Mouse (Mus musculus) kidney, postnatal 0 days (tissue): ENCODE measurements around the gene Meig1. TPM values are rescaled to one million over a fixed set of nuclear protein-coding genes. Genes with fewer than 3 reads are reported as not detected.

Experiments
- ATAC-seq: fragments of 200-750 bp; cut with Nextera tagmentation; replicated peaks from 2 replicates; pipeline ENCODE4 v1.8.0; 2017; ENCODE audit warnings: low read depth, moderate number of reproducible peaks, moderate TSS enrichment, moderate library complexity; ENCODE audit not compliant: low FRiP score
- DNase-seq: peaks from one replicate; pipeline ENCODE4 v3.0.0-alpha.2; 2016; ENCODE audit warnings: low spot score
- H3K27ac ChIP-seq: fragments of 300-500 bp; sonication (generic); 2 replicates; pipeline ENCODE4 v1.5.1; 2014; ENCODE audit warnings: mild to moderate bottlenecking
- H3K27me3 ChIP-seq: fragments of 300-500 bp; sonication (generic); 2 replicates; pipeline ENCODE4 v1.6.1; 2014; ENCODE audit warnings: low read length, mixed read lengths; ENCODE audit not compliant: insufficient read depth
- H3K36me3 ChIP-seq: fragments of 300-500 bp; sonication (generic); 2 replicates; pipeline ENCODE4 v1.6.1; 2014; ENCODE audit warnings: low read length, mixed read lengths; ENCODE audit not compliant: insufficient read depth
- H3K4me1 ChIP-seq: fragments of 300-500 bp; sonication (generic); replicated peaks from 2 replicates; pipeline ENCODE4 v1.6.1; 2014; ENCODE audit warnings: antibody characterized with exemption, low read length, mixed read lengths; ENCODE audit not compliant: insufficient read depth
- H3K4me2 ChIP-seq: fragments of 300-500 bp; sonication (generic); 2 replicates; pipeline ENCODE4 v1.6.1; 2014; ENCODE audit warnings: mild to moderate bottlenecking, low read length, moderate library complexity, mixed read lengths
- H3K4me3 ChIP-seq: fragments of 300-500 bp; sonication (generic); replicated peaks from 2 replicates; pipeline ENCODE4 v1.5.1; 2014; ENCODE audit warnings: low read depth, low read length
- H3K9ac ChIP-seq: fragments of 300-500 bp; sonication (generic); 2 replicates; pipeline ENCODE4 v1.6.1; 2014; ENCODE audit warnings: low read depth, low read length
- H3K9me3 ChIP-seq: fragments of 300-500 bp; sonication (generic); replicated peaks from 2 replicates; pipeline ENCODE4 v1.6.1; 2016; ENCODE audit warnings: low read length, inconsistent platforms, mixed read lengths
- CTCF ChIP-seq: IDR thresholded peaks from 2 replicates; pipeline ENCODE4 v1.5.1; 2016; ENCODE audit warnings: antibody characterized with exemption, low read depth, mild to moderate bottlenecking, moderate library complexity
- WGBS: fragments of 180-500 bp; shearing (Covaris S2); extraction: QIAGEN DNeasy Blood & Tissue Kit; methylation state at CpG from one replicate; pipeline ENCODE4 v1.1.7; 2014; 5-methylcytosine and 5-hydroxymethylcytosine counted together
- polyA plus RNA-seq: library from polyadenylated mRNA; unstranded; fragments of >200 nt; fragmentation: Nextera tagmentation; extraction: Ambion mirVana; gene quantifications from 2 replicates; pipeline ENCODE4 v1.2.1, GENCODE M21; 2015

Meig1 gene
- polyA plus RNA-seq, 1 experiment from 2014 or later: 0.33 TPM

DNA sequence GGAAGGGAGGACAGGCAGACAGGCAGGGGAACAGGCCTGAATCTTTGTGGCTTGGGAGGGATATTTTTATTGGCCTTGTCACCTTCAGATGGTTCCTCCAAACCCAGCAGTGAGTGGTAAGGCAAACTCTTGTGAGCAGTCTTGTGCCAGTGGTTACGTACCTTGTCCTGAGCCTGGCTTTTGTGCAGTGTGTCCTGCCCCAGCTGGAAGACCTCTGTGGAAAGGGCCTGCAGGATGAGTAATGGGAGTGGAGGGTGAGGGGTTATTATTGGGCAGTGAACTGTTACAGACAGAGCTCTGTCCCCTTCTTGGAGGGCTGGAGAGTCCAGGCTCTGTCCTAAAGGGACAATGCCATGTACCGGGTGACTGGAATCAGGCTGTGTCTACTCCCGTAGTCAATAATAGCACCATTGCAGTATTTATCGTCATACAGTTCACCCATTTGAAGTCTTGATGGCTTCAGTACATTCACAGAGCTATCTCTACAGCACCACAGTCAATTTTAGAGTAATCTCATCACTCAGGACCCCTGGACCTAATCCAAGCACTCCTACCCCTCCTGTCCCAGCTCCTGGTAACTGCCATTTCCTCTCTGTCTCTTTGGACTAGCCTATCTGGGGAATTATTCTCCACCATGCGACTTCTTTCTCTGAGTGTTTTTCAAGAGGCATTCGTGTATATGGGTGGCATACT lies 13.1 kb upstream of the Meig1 start:
- no peaks in the 10 kb centered on the region for H3K4me1 ChIP-seq
- TF ChIP-seq CTCF: no peak
- no peak overlapping the region for H3K4me3 ChIP-seq
- no peak overlapping the region for H3K9ac ChIP-seq
- no peak for DNase-seq
- no peaks in the 10 kb centered on the region for H3K27me3 ChIP-seq
- peak; percentile 40; the same call in 1 of the 2 replicates for ATAC-seq
- H3K27ac ChIP-seq: no peak overlapping the region
- 65% methylated on average over 6 of the region's 6 CpGs for WGBS
- 0 out of 2 replicates have a peak, but pooled peaks cover 3% of the 10 kb centered on the region for H3K36me3 ChIP-seq
- no peaks in the 10 kb centered on the region for H3K9me3 ChIP-seq
- H3K4me2 ChIP-seq: no peak overlapping the region

DNA sequence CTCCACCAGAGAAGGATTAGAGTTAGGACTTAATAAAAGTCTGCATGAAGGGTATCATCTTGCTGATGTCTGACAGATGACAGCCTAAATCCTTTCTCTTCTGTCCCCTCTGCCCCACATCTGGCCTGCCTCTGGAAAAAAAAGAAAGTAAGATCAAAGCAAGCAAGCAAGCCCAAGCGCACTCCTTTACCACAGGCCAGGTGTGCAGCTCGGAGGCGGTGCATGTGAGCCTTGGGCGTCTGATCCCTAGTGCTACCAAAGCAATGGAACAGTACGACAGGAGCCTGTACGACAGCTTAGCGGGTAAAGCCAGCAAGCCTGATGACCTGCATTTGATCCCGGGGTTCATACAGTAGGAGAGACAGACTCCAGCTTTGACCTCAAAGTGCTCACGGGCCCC lies 8.5 kb upstream of the Meig1 start:
- DNase-seq (no peak), ATAC-seq (no peak)
- Histone ChIP-seq H3K36me3 (no peaks in the 10 kb centered on the region), H3K9ac (no peak overlapping the region), H3K4me1 (no peaks in the 10 kb centered on the region), H3K9me3 (no peaks in the 10 kb centered on the region), H3K27me3 (no peaks in the 10 kb centered on the region), H3K27ac (no peak overlapping the region), H3K4me3 (no peak overlapping the region), H3K4me2 (no peak overlapping the region)
- 70% methylated on average over 9 of the region's 9 CpGs for WGBS
- no peak for TF ChIP-seq CTCF

DNA sequence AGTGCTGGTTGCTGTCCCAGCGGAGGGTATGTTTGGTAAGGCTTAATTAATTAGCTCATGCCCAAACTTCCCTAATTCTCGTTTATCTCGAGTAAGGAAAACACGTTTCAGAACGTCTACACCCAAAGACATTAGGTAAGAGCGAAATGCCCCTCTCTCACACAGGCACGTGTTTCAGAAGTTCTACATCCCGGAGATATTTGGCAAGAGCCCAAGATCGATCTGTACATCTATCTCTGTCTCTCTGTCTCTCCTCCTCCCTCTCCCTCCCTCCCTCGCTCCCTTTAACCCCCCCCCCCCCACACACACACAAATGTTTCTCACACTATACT lies 2.1 kb upstream of the Meig1 start:
- ATAC-seq (no peak), DNase-seq (no peak)
- H3K4me1 ChIP-seq: no peaks in the 10 kb centered on the region
- H3K36me3 ChIP-seq: no peaks in the 10 kb centered on the region
- H3K4me2 ChIP-seq: peak overlapping the region; percentile 96
- H3K9ac ChIP-seq: peak overlapping the region; percentile 63
- TF ChIP-seq CTCF: no peak
- peak overlapping the region; percentile 63 for H3K4me3 ChIP-seq
- H3K27me3 ChIP-seq: no peaks in the 10 kb centered on the region
- no peak overlapping the region for H3K27ac ChIP-seq
- WGBS: 4% methylated on average over 9 of the region's 10 CpGs
- no peaks in the 10 kb centered on the region for H3K9me3 ChIP-seq

GRCm38 (mm10) chr2:3423841-3424578 lies 1.6 kb upstream of the Meig1 start, which contains the start of gene Dclre1c:
TSS of gene Dclre1c (plus strand) at chr2:3424131.
- DNase-seq: peak; percentile 95
- H3K36me3 ChIP-seq: no peaks in the 10 kb centered on the region
- ATAC-seq: peak; percentile 99
- H3K4me2 ChIP-seq: peak within 1 kb of the TSS; percentile 96
- H3K27ac ChIP-seq: no peak within 1 kb of the TSS
- peak within 1 kb of the TSS; percentile 63 for H3K4me3 ChIP-seq
- no peaks in the 10 kb centered on the region for H3K9me3 ChIP-seq
- under 1% methylated on average over 29 of the region's 29 CpGs for WGBS
- H3K4me1 ChIP-seq: no peaks in the 10 kb centered on the region
- H3K9ac ChIP-seq: peak within 1 kb of the TSS; percentile 63
- no peaks in the 10 kb centered on the region for H3K27me3 ChIP-seq
- no peak for TF ChIP-seq CTCF

GRCm38 (mm10) chr2:3420157-3420556 lies 2.3 kb downstream of the Meig1 start:
- no peak for ATAC-seq
- Histone ChIP-seq H3K27ac (no peak overlapping the region), H3K9ac (no peak overlapping the region), H3K9me3 (no peaks in the 10 kb centered on the region), H3K4me2 (no peak overlapping the region), H3K4me1 (no peaks in the 10 kb centered on the region), H3K4me3 (no peak overlapping the region), H3K36me3 (no peaks in the 10 kb centered on the region), H3K27me3 (no peaks in the 10 kb centered on the region)
- WGBS: 75% methylated on average over 4 of the region's 4 CpGs
- DNase-seq: no peak
- TF ChIP-seq CTCF: no peak

GRCm38 (mm10) chr2:3418883-3419431 lies 3.5 kb downstream of the Meig1 start:
- DNase-seq (peak; percentile 95), ATAC-seq (peak; percentile 95)
- H3K4me1 ChIP-seq: no peaks in the 10 kb centered on the region
- no peaks in the 10 kb centered on the region for H3K9me3 ChIP-seq
- 0 out of 2 replicates have a peak, but pooled peaks have one; percentile 13 for TF ChIP-seq CTCF
- no peak overlapping the region for H3K9ac ChIP-seq
- peak overlapping the region; percentile 39 for H3K4me3 ChIP-seq
- no peaks in the 10 kb centered on the region for H3K27me3 ChIP-seq
- under 1% methylated on average over 38 of the region's 38 CpGs for whole genome bisulfite sequencing
- H3K36me3 ChIP-seq: no peaks in the 10 kb centered on the region
- peak overlapping the region; percentile 66 for H3K4me2 ChIP-seq
- no peak overlapping the region for H3K27ac ChIP-seq
